Mouse (Mus musculus) CH12.LX (cell line): ENCODE data around the gene Adnp.

Experiments used
- CTCF ChIP-seq, 2 experiments: IDR thresholded peaks in 1 of 2; conservative IDR thresholded peaks in 1 of 2; 2 replicates each; pipeline ENCODE4 v1.5.1; 2011 to 2012; ENCODE audit warnings: low read depth in 2 of 2, low read length in 2 of 2, improper control_type of control experiment in 1 of 2, inconsistent platforms in 1 of 2, mild to moderate bottlenecking in 1 of 2, moderate library complexity in 1 of 2
- E2F4 ChIP-seq: IDR thresholded peaks from 2 replicates; pipeline ENCODE4 v1.6.1; 2011; ENCODE audit warnings: low read depth, low read length, improper control_type of control experiment; ENCODE audit not compliant: insufficient replicate concordance
- GABPA ChIP-seq: IDR thresholded peaks from 2 replicates; pipeline ENCODE4 v1.6.1; 2012; ENCODE audit warnings: low read depth, low read length, improper control_type of control experiment, inconsistent platforms; ENCODE audit not compliant: insufficient replicate concordance
- HCFC1 ChIP-seq: IDR thresholded peaks from 2 replicates; pipeline ENCODE4 v1.6.1; 2012; ENCODE audit warnings: low read depth, mild to moderate bottlenecking, inconsistent platforms, low read length, improper control_type of control experiment
- JUND ChIP-seq: conservative IDR thresholded peaks from 2 replicates; pipeline ENCODE4 v1.6.1; 2011; ENCODE audit warnings: low read depth, low read length, improper control_type of control experiment
- MAFK ChIP-seq: IDR thresholded peaks from 2 replicates; pipeline ENCODE4 v1.6.1; 2011; ENCODE audit warnings: low read length, improper control_type of control experiment; ENCODE audit not compliant: insufficient replicate concordance
- MAX ChIP-seq: IDR thresholded peaks from 2 replicates; pipeline ENCODE4 v1.6.1; 2011; ENCODE audit warnings: low read length, improper control_type of control experiment
- MXI1 ChIP-seq: IDR thresholded peaks from 2 replicates; pipeline ENCODE4 v1.6.1; 2011; ENCODE audit warnings: mild to moderate bottlenecking, low read depth, low read length, improper control_type of control experiment
- PAX5 ChIP-seq: IDR thresholded peaks from 2 replicates; pipeline ENCODE4 v1.6.1; 2012; ENCODE audit warnings: low read length, inconsistent platforms, mixed read lengths
- POLR2A ChIP-seq: IDR thresholded peaks from 2 replicates; pipeline ENCODE4 v1.6.1; 2011; ENCODE audit warnings: low read depth, mild to moderate bottlenecking, improper control_type of control experiment, low read length
- POLR2AphosphoS2 ChIP-seq: IDR thresholded peaks from 2 replicates; pipeline ENCODE4 v1.6.1; 2011; ENCODE audit warnings: low read depth, low read length, improper control_type of control experiment
- TCF12 ChIP-seq: IDR thresholded peaks from 2 replicates; pipeline ENCODE4 v1.6.1; 2014; ENCODE audit warnings: low read depth, mild to moderate bottlenecking, inconsistent platforms, low read length, improper control_type of control experiment
- UBTF ChIP-seq: IDR thresholded peaks from 2 replicates; pipeline ENCODE4 v1.6.1; 2012; ENCODE audit warnings: low read depth, mild to moderate bottlenecking, inconsistent platforms, low read length, improper control_type of control experiment, moderate library complexity
- ZNF384 ChIP-seq: IDR thresholded peaks from 2 replicates; pipeline ENCODE4 v1.6.1; 2012; ENCODE audit warnings: low read depth, low read length, improper control_type of control experiment, inconsistent platforms

DNA sequence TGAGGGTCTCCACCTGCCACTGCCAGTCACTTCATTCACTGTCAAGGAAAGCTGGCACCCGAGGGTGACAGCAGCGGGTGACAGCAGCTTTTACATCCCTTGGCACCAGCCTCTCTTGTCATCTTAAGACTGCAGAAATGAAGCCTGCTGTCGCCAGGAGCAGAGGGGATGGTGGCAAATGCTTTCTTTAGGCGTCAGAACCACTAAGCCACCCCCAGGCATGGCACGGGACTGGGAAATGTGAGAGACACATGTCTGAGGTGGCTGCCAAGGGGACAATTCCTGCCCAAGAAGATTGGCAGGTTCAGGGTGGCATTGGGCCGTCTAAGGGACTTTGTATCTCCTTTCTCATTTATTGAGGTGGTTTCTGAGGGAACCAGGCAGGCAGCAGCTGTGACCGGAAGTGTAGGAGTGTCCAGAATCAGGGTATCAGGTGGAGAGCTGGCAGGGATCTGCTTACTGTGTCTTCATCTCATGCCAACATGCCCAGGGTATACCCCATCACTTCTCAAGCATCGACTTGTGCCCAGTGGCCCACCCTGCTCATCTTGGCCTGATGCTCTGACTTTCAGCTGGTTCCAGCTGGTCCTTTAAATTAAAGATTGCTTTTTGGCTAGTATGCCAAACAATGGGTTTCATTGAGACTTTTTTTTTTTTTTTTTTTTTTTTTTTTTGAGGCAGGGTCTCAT is 41.4 kb upstream of the Adnp start:
- TF ChIP-seq E2F4, result no peak
- TF ChIP-seq JUND, result no peak
- no peak for TF ChIP-seq CTCF (conservative IDR thresholded peaks at IDR 0.05 in 1 of 2, IDR thresholded peaks at IDR 0.05 in 1 of 2; ENCODE audit: low read depth in 2 of 2, low read length in 2 of 2)
- no peak for TF ChIP-seq POLR2AphosphoS2
- no peak for TF ChIP-seq MXI1
- no peak for TF ChIP-seq PAX5
- no peak for TF ChIP-seq ZNF384
- TF ChIP-seq UBTF, result no peak
- no peak for TF ChIP-seq MAFK
- TF ChIP-seq POLR2A, result no peak
- TF ChIP-seq GABPA, result no peak
- no peak for TF ChIP-seq HCFC1
- no peak for TF ChIP-seq TCF12
- no peak for TF ChIP-seq MAX
